Mouse (Mus musculus) embryonic facial prominence, embryonic 12.5 days (tissue): ENCODE measurements at regions not wholly inside any gene's neighbourhood (a gene's known extent, or its start where the extent isn't known, plus 50 kb on each side); places are given as distances from the start of the nearest gene placed in this dataset.
A peak's percentile ranks its signal among the peaks of the same experiment; 100 is the strongest.

Experiments used
- ATAC-seq: fragments of 200-750 bp; cut with Nextera tagmentation; 2 replicates; pipeline ENCODE4 v1.8.0; 2017; ENCODE audit not compliant: insufficient number of reproducible peaks, insufficient read depth, low FRiP score, low TSS enrichment
- H3K27ac ChIP-seq: fragments of 300-500 bp; sonication (generic); 2 replicates; pipeline ENCODE4 v1.5.1; 2016; ENCODE audit warnings: mild to moderate bottlenecking
- H3K27me3 ChIP-seq: fragments of 300-500 bp; sonication (generic); 2 replicates; pipeline ENCODE4 v1.6.1; 2016; ENCODE audit warnings: mild to moderate bottlenecking, moderate library complexity
- H3K36me3 ChIP-seq: fragments of 300-500 bp; sonication (generic); 2 replicates; pipeline ENCODE4 v1.6.1; 2016; ENCODE audit warnings: mild to moderate bottlenecking
- H3K4me1 ChIP-seq: fragments of 300-500 bp; sonication (generic); 2 replicates; pipeline ENCODE4 v1.6.1; 2016
- H3K4me2 ChIP-seq: fragments of 300-500 bp; sonication (generic); replicated peaks from 2 replicates; pipeline ENCODE4 v1.6.1; 2016; ENCODE audit warnings: mild to moderate bottlenecking, moderate library complexity
- H3K4me3 ChIP-seq: fragments of 300-500 bp; sonication (generic); 2 replicates; pipeline ENCODE4 v1.5.1; 2016; ENCODE audit warnings: mild to moderate bottlenecking
- H3K9ac ChIP-seq: fragments of 300-500 bp; sonication (generic); 2 replicates; pipeline ENCODE4 v1.6.1; 2016; ENCODE audit warnings: mild to moderate bottlenecking, moderate library complexity
- H3K9me3 ChIP-seq: fragments of 300-500 bp; sonication (generic); 2 replicates; pipeline ENCODE4 v1.6.1; 2016; ENCODE audit warnings: mild to moderate bottlenecking, moderate library complexity
- WGBS: fragments of 180-500 bp; shearing (Covaris S2); methylation state at CpG from one replicate; pipeline ENCODE4 v1.1.7; 2016; 5-methylcytosine and 5-hydroxymethylcytosine counted together

GRCm38 (mm10) chrX:11803239-11803638, 356.9 kb downstream of the Bcor start:
- Histone ChIP-seq H3K27ac (no peak overlapping the region), H3K4me1 (peaks cover 4% of the 10 kb centered on the region; the same call in 1 of the 2 replicates)
- no peak for ATAC-seq

GRCm38 (mm10) chrX:11806896-11807252, 353.3 kb downstream of the Bcor start:
- H3K27ac ChIP-seq: peak overlapping the region; percentile 41; the same call in 1 of the 2 replicates
- no peaks in the 10 kb centered on the region for H3K36me3 ChIP-seq
- peaks cover 63% of the 10 kb centered on the region for H3K27me3 ChIP-seq
- peak overlapping the region; percentile 48 for H3K9ac ChIP-seq
- ATAC-seq: peak; percentile 35; the same call in 1 of the 2 replicates
- no peaks in the 10 kb centered on the region for H3K9me3 ChIP-seq
- H3K4me1 ChIP-seq: peaks cover 4% of the 10 kb centered on the region; the same call in 1 of the 2 replicates
- 11% methylated on average over 22 of the region's 22 CpGs for WGBS
- peak overlapping the region; percentile 33 for H3K4me3 ChIP-seq
- peak overlapping the region; percentile 59 for H3K4me2 ChIP-seq

More at GRCm38 (mm10) chrX:11803239-11803638, 356.9 kb downstream of the Bcor start:
- Histone ChIP-seq H3K4me3 (no peak overlapping the region), H3K4me2 (no peak overlapping the region), H3K9me3 (no peaks in the 10 kb centered on the region), H3K27me3 (peaks cover 50% of the 10 kb centered on the region), H3K36me3 (no peaks in the 10 kb centered on the region), H3K9ac (no peak overlapping the region)
- whole genome bisulfite sequencing: 14% methylated on average over 8 of the region's 9 CpGs

GRCm38 (mm10) chrX:11807253-11807882, 352.8 kb downstream of the Bcor start:
- H3K4me2 ChIP-seq: peak overlapping the region; percentile 59
- H3K36me3 ChIP-seq: no peaks in the 10 kb centered on the region
- H3K4me1 ChIP-seq: peaks cover 4% of the 10 kb centered on the region; the same call in 1 of the 2 replicates
- H3K27ac ChIP-seq: peak overlapping the region; percentile 41; the same call in 1 of the 2 replicates
- 0 out of 2 replicates have a peak, but pooled peaks have one; percentile 32 for ATAC-seq
- H3K4me3 ChIP-seq: peak overlapping the region; percentile 33
- WGBS: 6% methylated on average over 58 of the region's 71 CpGs
- peaks cover 63% of the 10 kb centered on the region for H3K27me3 ChIP-seq
- no peaks in the 10 kb centered on the region for H3K9me3 ChIP-seq
- H3K9ac ChIP-seq: peak overlapping the region; percentile 48

- no peaks in the 10 kb centered on the region for H3K9me3 ChIP-seq
- WGBS: 23% methylated on average over 9 of the region's 9 CpGs
- H3K4me2 ChIP-seq: peak overlapping the region; percentile 59
- H3K9ac ChIP-seq: peak overlapping the region; percentile 48
- 0 out of 2 replicates have a peak, but pooled peaks have one; percentile 16 for ATAC-seq
- H3K27ac ChIP-seq: 0 out of 2 replicates have a peak overlapping the region, but pooled peaks have one; percentile 30
- peaks cover 4% of the 10 kb centered on the region; the same call in 1 of the 2 replicates for H3K4me1 ChIP-seq
- no peaks in the 10 kb centered on the region for H3K36me3 ChIP-seq
- H3K4me3 ChIP-seq: peak overlapping the region; percentile 33
- peaks cover 63% of the 10 kb centered on the region for H3K27me3 ChIP-seq
Measured at GRCm38 (mm10) chrX:11807883-11808262, 352.3 kb downstream of the Bcor start.

GRCm38 (mm10) chrX:11808911-11809310, 351.2 kb downstream of the Bcor start:
- Histone ChIP-seq H3K4me3 (no peak overlapping the region), H3K9me3 (no peaks in the 10 kb centered on the region), H3K36me3 (no peaks in the 10 kb centered on the region), H3K27ac (no peak overlapping the region), H3K27me3 (peaks cover 54% of the 10 kb centered on the region), H3K9ac (no peak overlapping the region), H3K4me1 (no peaks in the 10 kb centered on the region; the same call in 1 of the 2 replicates), H3K4me2 (no peak overlapping the region)
- no peak for ATAC-seq
- WGBS: 52% methylated on average over 8 of the region's 8 CpGs

GRCm38 (mm10) chrX:11814861-11815260, 345.3 kb downstream of the Bcor start:
- WGBS: 27% methylated on average over 9 of the region's 9 CpGs
- no peaks in the 10 kb centered on the region for H3K36me3 ChIP-seq
- H3K4me2 ChIP-seq: no peak overlapping the region
- ATAC-seq: no peak
- no peaks in the 10 kb centered on the region for H3K9me3 ChIP-seq
- no peaks in the 10 kb centered on the region for H3K4me1 ChIP-seq
- no peak overlapping the region for H3K4me3 ChIP-seq
- H3K27me3 ChIP-seq: peaks cover 8% of the 10 kb centered on the region; the same call in 1 of the 2 replicates
- no peak overlapping the region for H3K9ac ChIP-seq
- H3K27ac ChIP-seq: no peak overlapping the region

GRCm38 (mm10) chrX:11815864-11816263, 344.3 kb downstream of the Bcor start:
- no peak overlapping the region for H3K27ac ChIP-seq
- H3K9me3 ChIP-seq: no peaks in the 10 kb centered on the region
- ATAC-seq: no peak
- WGBS: 86% methylated on average over 4 of the region's 4 CpGs
- no peaks in the 10 kb centered on the region for H3K4me1 ChIP-seq
- no peak overlapping the region for H3K4me3 ChIP-seq
- H3K36me3 ChIP-seq: no peaks in the 10 kb centered on the region
- no peak overlapping the region for H3K9ac ChIP-seq
- no peaks in the 10 kb centered on the region; the same call in 1 of the 2 replicates for H3K27me3 ChIP-seq
- H3K4me2 ChIP-seq: no peak overlapping the region

- Histone ChIP-seq H3K4me2 (no peak overlapping the region), H3K9me3 (no peaks in the 10 kb centered on the region), H3K4me1 (no peaks in the 10 kb centered on the region), H3K27ac (no peak overlapping the region), H3K4me3 (no peak overlapping the region), H3K36me3 (no peaks in the 10 kb centered on the region), H3K27me3 (peaks cover 9% of the 10 kb centered on the region), H3K9ac (no peak overlapping the region)
- WGBS: 88% methylated on average over 3 of the region's 3 CpGs
- ATAC-seq: no peak
Measured at GRCm38 (mm10) chrX:11818634-11819033, 341.5 kb downstream of the Bcor start.

- Histone ChIP-seq H3K9ac (no peak overlapping the region), H3K9me3 (no peaks in the 10 kb centered on the region), H3K4me2 (no peak overlapping the region), H3K4me3 (no peak overlapping the region), H3K27me3 (peaks cover 9% of the 10 kb centered on the region), H3K27ac (no peak overlapping the region), H3K36me3 (no peaks in the 10 kb centered on the region), H3K4me1 (no peaks in the 10 kb centered on the region)
- no peak for ATAC-seq
- WGBS: 52% methylated on average over 2 of the region's 2 CpGs
Measured at GRCm38 (mm10) chrX:11821165-11821564, 339.0 kb downstream of the Bcor start.

GRCm38 (mm10) chrX:11821880-11822768, 338.0 kb downstream of the Bcor start:
- Histone ChIP-seq H3K27ac (no peak overlapping the region), H3K27me3 (peaks cover 9% of the 10 kb centered on the region), H3K9ac (no peak overlapping the region), H3K4me2 (no peak overlapping the region), H3K9me3 (no peaks in the 10 kb centered on the region), H3K4me3 (no peak overlapping the region), H3K36me3 (no peaks in the 10 kb centered on the region), H3K4me1 (no peaks in the 10 kb centered on the region)
- 52% methylated on average over 16 of the region's 16 CpGs for WGBS
- no peak for ATAC-seq

GRCm38 (mm10) chrX:11825948-11826347, 334.2 kb downstream of the Bcor start:
- H3K4me1 ChIP-seq: no peaks in the 10 kb centered on the region
- H3K9me3 ChIP-seq: no peaks in the 10 kb centered on the region
- no peaks in the 10 kb centered on the region for H3K36me3 ChIP-seq
- H3K27ac ChIP-seq: no peak overlapping the region
- H3K27me3 ChIP-seq: peaks cover 9% of the 10 kb centered on the region
- no peak overlapping the region for H3K9ac ChIP-seq
- no peak overlapping the region for H3K4me3 ChIP-seq
- no peak overlapping the region for H3K4me2 ChIP-seq
- WGBS: 71% methylated on average over 1 of the region's 1 CpGs
- ATAC-seq: no peak
